ENCODE assay signal across 12 mouse cellular contexts in genomic region chr2:73590106-73590505, GRCm38 (mm10). TPM values are rescaled to one million over a fixed set of nuclear protein-coding genes. Genes with fewer than 3 reads are reported as not detected.
A peak's percentile ranks its signal among the peaks of the same experiment; 100 is the strongest.
DNase-seq lines count a peak whose midpoint lies in the region; ATAC-seq and TF ChIP-seq lines count a peak whose summit lies in the region.
"Had no signal": no experiment of that assay in that cellular context is flagged by ENCODE, and none has a peak within 500 bp of the region (broad histone marks: within the 10 kb centered on the region; RNA-seq: fewer than 3 reads in every experiment).

No protein-coding gene starts in this region.

- DNase-seq in heart, adult 2 months: no peak
- peak; percentile 50 for DNase-seq in embryo, embryonic 11.5 days (ENCODE audit: low read depth, low spot score)
- no peak for DNase-seq in frontal cortex, postnatal 25 days (ENCODE audit: low spot score in 2 of 2)
- no peak for DNase-seq in gastrocnemius, postnatal 14 days
- DNase-seq in thymus, postnatal 36 days: no peak
- DNase-seq: adrenal gland, postnatal 10 days; gastrocnemius, postnatal 10 days; right cerebral cortex, postnatal 25 days had no signal

- 0 out of 2 replicates have a peak overlapping the region, but pooled peaks have one; percentile 21 for H3K27ac ChIP-seq in heart, embryonic 15.5 days
- H3K27ac ChIP-seq in heart, adult 2 months: no peak overlapping the region
- H3K27ac ChIP-seq in hindbrain, embryonic 15.5 days (replicated peaks): no peak overlapping the region
- H3K27ac ChIP-seq in midbrain, embryonic 15.5 days: no peak overlapping the region
- H3K27ac ChIP-seq: liver, embryonic 14.5 days had no signal

- TF ChIP-seq CTCF in heart, adult 2 months (IDR thresholded peaks at IDR 0.05): no peak

- H3K9me3 ChIP-seq in heart, embryonic 15.5 days (replicated peaks): no peaks in the 10 kb centered on the region
- H3K9me3 ChIP-seq in hindbrain, embryonic 15.5 days: no peaks in the 10 kb centered on the region
- no peaks in the 10 kb centered on the region for H3K9me3 ChIP-seq in midbrain, embryonic 15.5 days

- WGBS in heart, embryonic 15.5 days: 13% methylated on average over 12 of the region's 12 CpGs
- 46% methylated on average over 12 of the region's 12 CpGs for WGBS in heart, adult 2 months
- 12% methylated on average over 12 of the region's 12 CpGs for WGBS in hindbrain, embryonic 15.5 days
- 20% methylated on average over 12 of the region's 12 CpGs for whole genome bisulfite sequencing in midbrain, embryonic 15.5 days

- TF ChIP-seq EP300 in heart, adult 2 months (IDR thresholded peaks at IDR 0.05; ENCODE audit: insufficient read depth, low read depth, low read length): no peak

- H3K27me3 ChIP-seq in heart, embryonic 15.5 days: no peaks in the 10 kb centered on the region
- H3K27me3 ChIP-seq in heart, adult 2 months (ENCODE audit: control insufficient read depth, insufficient read depth, low read length): no peaks in the 10 kb centered on the region
- H3K27me3 ChIP-seq in hindbrain, embryonic 15.5 days: no peaks in the 10 kb centered on the region
- no peaks in the 10 kb centered on the region for H3K27me3 ChIP-seq in midbrain, embryonic 15.5 days (replicated peaks)

- no peak overlapping the region; the same call in 1 of the 2 replicates for H3K9ac ChIP-seq in heart, embryonic 15.5 days
- H3K9ac ChIP-seq in heart, adult 2 months (ENCODE audit: low read depth, low read length): no peak overlapping the region
- no peak overlapping the region for H3K9ac ChIP-seq in hindbrain, embryonic 15.5 days
- no peak overlapping the region for H3K9ac ChIP-seq in midbrain, embryonic 15.5 days
- H3K9ac ChIP-seq: liver, embryonic 14.5 days had no signal

- H3K4me1 ChIP-seq in heart, embryonic 15.5 days (replicated peaks): peaks cover 70% of the 10 kb centered on the region
- H3K4me1 ChIP-seq in heart, adult 2 months (ENCODE audit: control insufficient read depth, insufficient read depth, low read length): peaks cover 13% of the 10 kb centered on the region
- H3K4me1 ChIP-seq in hindbrain, embryonic 15.5 days (replicated peaks): peaks cover 20% of the 10 kb centered on the region
- peaks cover 12% of the 10 kb centered on the region for H3K4me1 ChIP-seq in midbrain, embryonic 15.5 days

- no peak for TF ChIP-seq POLR2A in heart, adult 2 months (IDR thresholded peaks at IDR 0.05; ENCODE audit: insufficient read depth, low read depth, low read length)

- ATAC-seq in heart, embryonic 15.5 days (replicated peaks; ENCODE audit: insufficient number of reproducible peaks, insufficient read depth, low FRiP score, low read depth): 0 out of 2 replicates have a peak, but pooled peaks have one; percentile 27
- ATAC-seq in hindbrain, embryonic 15.5 days (ENCODE audit: low FRiP score, low read depth): 0 out of 2 replicates have a peak, but pooled peaks have one; percentile 49
- no peak for ATAC-seq in midbrain, embryonic 15.5 days (replicated peaks)

- H3K79me2 ChIP-seq in heart, adult 2 months (replicated peaks; ENCODE audit: control insufficient read depth, insufficient read depth, low read length): no peaks in the 10 kb centered on the region

- intact Hi-C loops in heart, adult 2 months (cut with DNase I): no loop called here
- intact Hi-C loops in gastrocnemius, postnatal 14 days (cut with DNase I; ENCODE audit: low total_unique reads): no loop called here

- H3K4me2 ChIP-seq in heart, embryonic 15.5 days: peak overlapping the region; percentile 57
- H3K4me2 ChIP-seq in hindbrain, embryonic 15.5 days: peak overlapping the region; percentile 51
- H3K4me2 ChIP-seq in midbrain, embryonic 15.5 days: peak overlapping the region; percentile 44

- H3K4me3 ChIP-seq in heart, embryonic 15.5 days: peak overlapping the region; percentile 24
- H3K4me3 ChIP-seq in heart, adult 2 months: no peak overlapping the region
- 0 out of 2 replicates have a peak overlapping the region, but pooled peaks have one; percentile 20 for H3K4me3 ChIP-seq in hindbrain, embryonic 15.5 days
- H3K4me3 ChIP-seq in midbrain, embryonic 15.5 days: peak overlapping the region; percentile 16; the same call in 1 of the 2 replicates

- H3K36me3 ChIP-seq in heart, embryonic 15.5 days: no peaks in the 10 kb centered on the region
- no peaks in the 10 kb centered on the region for H3K36me3 ChIP-seq in heart, adult 2 months (ENCODE audit: control insufficient read depth, insufficient read depth, low read length)
- H3K36me3 ChIP-seq in hindbrain, embryonic 15.5 days: no peaks in the 10 kb centered on the region
- no peaks in the 10 kb centered on the region for H3K36me3 ChIP-seq in midbrain, embryonic 15.5 days (replicated peaks)

RNA-seq across cellular contexts. Expression of gene Chrna1, which starts 10.0 kb away (rescaled TPM):
- 0.09 and 0.28 TPM in 2 replicates for polyA plus RNA-seq in heart, embryonic 15.5 days (2015; fragmentation: Nextera tagmentation; extraction: Ambion mirVana)
- total RNA-seq in heart, adult 2 months (2021): not detected
- 0.04 TPM in 1 of 2 replicates, not detected in the other for polyA plus RNA-seq in heart, adult 2 months (2012; rRNA removed)
- polyA plus RNA-seq in hindbrain, embryonic 15.5 days (2015; fragmentation: Nextera tagmentation; extraction: Ambion mirVana): 0.24 and 0.26 TPM in 2 replicates
- 0.18 and 0.24 TPM in 2 replicates for polyA plus RNA-seq in midbrain, embryonic 15.5 days (2015; fragmentation: Nextera tagmentation; extraction: Ambion mirVana)
- total RNA-seq in gastrocnemius, postnatal 14 days (2021): 10 to 100 TPM; 14.4 to 17.4 TPM
